Mouse (Mus musculus) frontal cortex, adult (tissue): Measurements from ENCODE around the gene Commd4.
"Not testable (repeated sequence)": the region's sequence is repeated elsewhere in the genome, so short reads cannot be mapped to it uniquely, and the experiment has no call there.

Experiments used
- ATAC-seq: cut with Nextera tagmentation; 2 replicates; pipeline ENCODE4 v1.9.2; 2017; ENCODE audit warnings: mild to moderate bottlenecking, moderate library complexity, mixed read lengths; ENCODE audit not compliant: low TSS enrichment

The Commd4 gene

GRCm38 (mm10) chr9:57158013-57158470 lies at the start of gene Commd4:
Commd4 (minus strand) TSS chr9:57158331.
- ATAC-seq: peak; percentile 94

GRCm38 (mm10) chr9:57206896-57207295 lies 48.8 kb upstream of the Commd4 start:
- ATAC-seq: no peak

GRCm38 (mm10) chr9:57203571-57203970 lies 45.4 kb upstream of the Commd4 start:
- ATAC-seq: not testable (repeated sequence)

- no peak for ATAC-seq
These were observed 44.9 kb upstream of the Commd4 start for GRCm38 (mm10) chr9:57202981-57203380.

GRCm38 (mm10) chr9:57197414-57197813 lies 39.3 kb upstream of the Commd4 start:
- no peak for ATAC-seq

GRCm38 (mm10) chr9:57196708-57197107 lies 38.6 kb upstream of the Commd4 start:
- ATAC-seq: no peak

GRCm38 (mm10) chr9:57168411-57168810 lies 10.3 kb upstream of the Commd4 start:
- no peak for ATAC-seq

GRCm38 (mm10) chr9:57166173-57166572 lies 8.0 kb upstream of the Commd4 start:
- no peak for ATAC-seq

- no peak for ATAC-seq
These were observed 5.0 kb upstream of the Commd4 start for GRCm38 (mm10) chr9:57163137-57163536.

GRCm38 (mm10) chr9:57162496-57162895 lies 4.4 kb upstream of the Commd4 start:
- peak; percentile 54; the same call in 1 of the 2 replicates for ATAC-seq

GRCm38 (mm10) chr9:57158506-57158905 lies 375 bp upstream of the Commd4 start:
- no peak for ATAC-seq

GRCm38 (mm10) chr9:57157499-57157898 lies 632 bp downstream of the Commd4 start:
- peak; percentile 60 for ATAC-seq

- no peak for ATAC-seq
These were observed 1.3 kb downstream of the Commd4 start for GRCm38 (mm10) chr9:57156823-57157222.

GRCm38 (mm10) chr9:57156383-57156782 lies 1.7 kb downstream of the Commd4 start:
- ATAC-seq: no peak

GRCm38 (mm10) chr9:57152331-57152730 lies 5.8 kb downstream of the Commd4 start:
- ATAC-seq: no peak

- no peak for ATAC-seq
These were observed 7.9 kb downstream of the Commd4 start for GRCm38 (mm10) chr9:57150192-57150591.

- no peak for ATAC-seq
These were observed 9.1 kb downstream of the Commd4 start for GRCm38 (mm10) chr9:57149021-57149420.

- ATAC-seq: peak; percentile 89
These were observed 9.8 kb downstream of the Commd4 start, which contains the start of gene Neil1 for GRCm38 (mm10) chr9:57148144-57148878. Neil1 (minus strand) TSS chr9:57148305.

- ATAC-seq: peak; percentile 33
These were observed 10.7 kb downstream of the Commd4 start for GRCm38 (mm10) chr9:57147205-57148143.

- no peak for ATAC-seq
These were observed 11.6 kb downstream of the Commd4 start for GRCm38 (mm10) chr9:57146451-57147066.

- ATAC-seq: no peak
These were observed 13.3 kb downstream of the Commd4 start for GRCm38 (mm10) chr9:57144830-57145229.

- ATAC-seq: no peak
These were observed 14.9 kb downstream of the Commd4 start for GRCm38 (mm10) chr9:57143212-57143611.
